Mouse (Mus musculus) brain, embryonic 14.5 days (tissue): Measurements from ENCODE around the gene Ntan1.

ENCODE experiments used
- CTCF ChIP-seq: fragments of 200-500 bp; IDR thresholded peaks from 2 replicates; pipeline ENCODE4 v1.5.1; 2012; ENCODE audit warnings: inconsistent platforms, mild to moderate bottlenecking, moderate library complexity, borderline replicate concordance; ENCODE audit not compliant: insufficient read depth, insufficient read length; ENCODE audit errors: extremely low read depth
- POLR2A ChIP-seq: fragments of 200-500 bp; IDR thresholded peaks from 2 replicates; pipeline ENCODE4 v1.6.1; 2012; ENCODE audit warnings: mild to moderate bottlenecking, inconsistent platforms, borderline replicate concordance; ENCODE audit not compliant: poor library complexity, insufficient read depth, insufficient read length, severe bottlenecking; ENCODE audit errors: extremely low read depth

GRCm38 (mm10) chr16:13846675-13847074 lies 28.0 kb downstream of the Ntan1 start:
- no peak for TF ChIP-seq CTCF
- TF ChIP-seq POLR2A = no peak
